Mouse (Mus musculus): ENCODE measurements around the gene Lefty2. TPM values are rescaled to one million over a fixed set of nuclear protein-coding genes. Genes with fewer than 3 reads are reported as not detected.

Gene Lefty2
- total and polyA plus RNA-seq, 2 experiments from 2014 or later = 7.1 to 15.3 TPM

DNA sequence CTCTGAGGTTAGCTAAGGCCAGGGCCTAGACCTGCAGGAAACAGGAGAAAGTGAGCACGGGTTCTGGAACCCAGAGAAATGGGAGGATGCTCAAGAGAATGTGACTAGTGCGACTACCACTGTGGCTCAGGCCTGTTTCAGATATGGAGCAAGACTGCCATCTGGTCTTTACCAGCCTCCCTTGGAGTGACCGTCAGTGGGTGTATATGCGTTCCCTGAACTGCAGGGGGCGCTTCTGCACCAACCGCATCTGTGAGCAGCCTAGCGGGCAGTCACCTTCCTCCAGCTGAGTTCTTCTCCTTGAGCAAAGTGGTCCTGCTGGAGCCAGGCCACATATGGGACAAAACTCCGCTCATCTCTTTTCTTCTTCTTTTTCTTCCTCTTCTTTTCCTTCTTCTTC lies 26.8 kb downstream of the Lefty2 start:
- Histone ChIP-seq H3K27ac (no peak overlapping the region), H3K27me3 (ENCODE audit: insufficient read depth, low read length) (no peaks in the 10 kb centered on the region), H3K4me1 (ENCODE audit: insufficient read depth, low read length) (no peaks in the 10 kb centered on the region), H3K36me3 (ENCODE audit: insufficient read depth, low read length) (no peaks in the 10 kb centered on the region), H3K9me3 (ENCODE audit: low read length) (no peaks in the 10 kb centered on the region), H3K4me2 (ENCODE audit: low read depth, low read length) (no peak overlapping the region), H3K9ac (replicated peaks; ENCODE audit: low read length) (no peak overlapping the region), H3K4me3 (ENCODE audit: low read length) (no peak overlapping the region)
- ATAC-seq = no peak
- no peak for DNase-seq (ENCODE audit: low spot score)
- peak; percentile 54 for TF ChIP-seq CTCF (IDR thresholded peaks at IDR 0.05; ENCODE audit: low read depth)
- 32% methylated on average over 8 of the region's 8 CpGs for WGBS

DNA sequence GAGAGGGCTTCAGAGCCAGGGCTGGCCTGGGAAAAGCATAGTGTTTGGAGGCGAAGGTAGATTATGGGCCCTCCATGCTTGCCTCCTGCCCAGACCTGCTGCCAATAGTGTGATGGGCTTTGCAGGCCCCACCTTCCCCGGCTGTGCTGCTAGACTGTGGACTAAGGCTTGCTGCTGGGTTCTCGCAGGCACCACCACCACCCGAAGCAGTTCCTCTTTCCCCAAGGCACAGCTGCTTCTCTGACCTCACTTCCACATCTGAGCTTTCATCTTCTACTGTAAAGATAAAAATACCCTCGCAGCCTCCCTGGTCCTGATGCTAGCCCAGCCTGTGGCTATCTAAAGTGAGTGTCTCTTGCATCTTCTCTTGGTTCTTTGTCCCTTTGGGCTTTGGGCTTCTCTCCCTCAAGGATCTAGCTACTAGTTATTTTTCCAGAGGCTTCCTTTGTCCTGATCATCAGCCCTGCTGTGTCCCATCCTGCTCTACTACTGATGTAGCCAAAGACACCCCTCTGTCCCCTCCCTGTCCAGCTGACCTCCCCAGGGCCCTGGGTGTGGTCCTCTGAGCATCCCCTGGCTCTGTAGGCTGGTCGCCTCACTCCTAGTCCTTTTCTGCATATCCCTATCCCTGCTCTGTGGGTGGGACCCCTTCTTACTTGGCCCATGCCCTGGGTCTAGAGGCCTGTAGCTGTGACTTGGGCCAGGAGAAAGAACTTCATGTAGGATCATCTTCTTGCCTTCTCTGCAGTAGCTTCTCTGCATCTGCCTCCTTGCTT lies 29.6 kb downstream of the Lefty2 start:
- Histone ChIP-seq H3K27me3 (ENCODE audit: insufficient read depth, low read length) (no peaks in the 10 kb centered on the region), H3K9ac (replicated peaks; ENCODE audit: low read length) (no peak overlapping the region), H3K4me1 (ENCODE audit: insufficient read depth, low read length) (no peaks in the 10 kb centered on the region), H3K27ac (no peak overlapping the region), H3K36me3 (ENCODE audit: insufficient read depth, low read length) (no peaks in the 10 kb centered on the region), H3K4me3 (ENCODE audit: low read length) (no peak overlapping the region), H3K9me3 (ENCODE audit: low read length) (no peaks in the 10 kb centered on the region), H3K4me2 (ENCODE audit: low read depth, low read length) (no peak overlapping the region)
- ATAC-seq (no peak), DNase-seq (ENCODE audit: low spot score) (no peak)
- WGBS = 75% methylated on average over 6 of the region's 6 CpGs
- TF ChIP-seq CTCF (IDR thresholded peaks at IDR 0.05; ENCODE audit: low read depth) = no peak

GRCm38 (mm10) chr1:180924737-180925136 lies 31.8 kb downstream of the Lefty2 start:
- ATAC-seq = no peak
- no peak for TF ChIP-seq CTCF (IDR thresholded peaks at IDR 0.05; ENCODE audit: low read depth)

GRCm38 (mm10) chr1:180926286-180926685 lies 33.4 kb downstream of the Lefty2 start:
- 84% methylated on average over 4 of the region's 4 CpGs for WGBS
- no peak overlapping the region for H3K27ac ChIP-seq
- H3K4me2 ChIP-seq (ENCODE audit: low read depth, low read length) = no peak overlapping the region
- no peaks in the 10 kb centered on the region for H3K4me1 ChIP-seq (ENCODE audit: insufficient read depth, low read length)
- DNase-seq (ENCODE audit: low spot score) = no peak
- no peaks in the 10 kb centered on the region for H3K36me3 ChIP-seq (ENCODE audit: insufficient read depth, low read length)
- no peaks in the 10 kb centered on the region for H3K9me3 ChIP-seq (ENCODE audit: low read length)
- no peak for TF ChIP-seq CTCF (IDR thresholded peaks at IDR 0.05; ENCODE audit: low read depth)
- no peak overlapping the region for H3K9ac ChIP-seq (replicated peaks; ENCODE audit: low read length)
- ATAC-seq = no peak
- no peaks in the 10 kb centered on the region for H3K27me3 ChIP-seq (ENCODE audit: insufficient read depth, low read length)
- H3K4me3 ChIP-seq (ENCODE audit: low read length) = no peak overlapping the region

More at GRCm38 (mm10) chr1:180924737-180925136, 31.8 kb downstream of the Lefty2 start:
- Histone ChIP-seq H3K4me1 (ENCODE audit: insufficient read depth, low read length) (no peaks in the 10 kb centered on the region), H3K36me3 (ENCODE audit: insufficient read depth, low read length) (no peaks in the 10 kb centered on the region), H3K4me3 (ENCODE audit: low read length) (no peak overlapping the region), H3K27me3 (ENCODE audit: insufficient read depth, low read length) (no peaks in the 10 kb centered on the region), H3K9me3 (ENCODE audit: low read length) (no peaks in the 10 kb centered on the region), H3K9ac (replicated peaks; ENCODE audit: low read length) (no peak overlapping the region), H3K27ac (no peak overlapping the region), H3K4me2 (ENCODE audit: low read depth, low read length) (no peak overlapping the region)
- WGBS = 62% methylated on average over 2 of the region's 2 CpGs
- no peak for DNase-seq (ENCODE audit: low spot score)

DNA sequence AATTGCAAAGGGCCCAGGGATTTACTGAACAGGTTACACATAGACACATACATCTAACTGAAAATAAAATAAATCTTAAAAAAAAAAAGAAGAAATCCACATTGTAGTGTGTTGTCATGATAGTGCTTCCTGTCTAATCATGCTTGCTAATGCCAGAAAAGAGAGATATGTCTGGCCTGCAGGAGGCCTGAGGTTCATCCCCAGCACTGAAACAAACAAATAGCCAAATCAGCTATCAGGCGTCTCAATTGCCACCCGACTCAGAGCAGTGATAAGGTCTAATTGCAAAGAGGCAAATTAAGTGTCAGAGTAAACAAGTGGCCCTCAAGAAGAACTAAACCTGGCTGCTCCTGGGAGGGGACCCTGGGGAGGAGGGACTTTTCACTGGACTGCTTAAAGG lies 36.7 kb downstream of the Lefty2 start:
- H3K9ac ChIP-seq (replicated peaks; ENCODE audit: low read length) = no peak overlapping the region
- no peak for DNase-seq (ENCODE audit: low spot score)
- no peaks in the 10 kb centered on the region for H3K36me3 ChIP-seq (ENCODE audit: insufficient read depth, low read length)
- H3K9me3 ChIP-seq (ENCODE audit: low read length) = no peaks in the 10 kb centered on the region
- no peak overlapping the region for H3K4me2 ChIP-seq (ENCODE audit: low read depth, low read length)
- no peak overlapping the region for H3K4me3 ChIP-seq (ENCODE audit: low read length)
- H3K27me3 ChIP-seq (ENCODE audit: insufficient read depth, low read length) = peaks cover 6% of the 10 kb centered on the region
- H3K4me1 ChIP-seq (ENCODE audit: insufficient read depth, low read length) = no peaks in the 10 kb centered on the region
- no peak overlapping the region for H3K27ac ChIP-seq
- no peak for ATAC-seq
- TF ChIP-seq CTCF (IDR thresholded peaks at IDR 0.05; ENCODE audit: low read depth) = no peak
- WGBS = 66% methylated on average over 2 of the region's 2 CpGs

DNA sequence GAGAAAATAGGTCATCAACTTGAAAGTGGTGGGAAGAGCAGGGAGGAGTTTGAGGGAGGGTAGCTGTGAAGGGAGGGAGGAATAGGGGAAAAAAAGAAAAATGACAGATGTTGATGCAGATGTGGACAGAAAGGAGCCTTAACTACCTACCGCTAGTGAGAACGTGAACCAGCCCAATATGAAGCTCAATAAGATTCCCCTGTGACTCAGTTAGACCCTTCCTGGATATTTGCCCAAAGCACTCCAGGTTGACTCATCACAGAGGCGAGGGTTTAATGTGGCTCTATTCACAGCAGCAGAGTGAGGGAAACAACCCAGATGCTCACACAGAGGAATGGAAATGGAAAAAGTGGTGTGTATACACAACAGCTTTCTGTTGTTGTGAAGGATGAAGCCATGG lies 38.2 kb downstream of the Lefty2 start:
- no peak overlapping the region for H3K4me2 ChIP-seq (ENCODE audit: low read depth, low read length)
- ATAC-seq = no peak
- H3K27me3 ChIP-seq (ENCODE audit: insufficient read depth, low read length) = peaks cover 9% of the 10 kb centered on the region
- H3K36me3 ChIP-seq (ENCODE audit: insufficient read depth, low read length) = no peaks in the 10 kb centered on the region
- no peaks in the 10 kb centered on the region for H3K9me3 ChIP-seq (ENCODE audit: low read length)
- H3K4me1 ChIP-seq (ENCODE audit: insufficient read depth, low read length) = no peaks in the 10 kb centered on the region
- H3K9ac ChIP-seq (replicated peaks; ENCODE audit: low read length) = no peak overlapping the region
- TF ChIP-seq CTCF (IDR thresholded peaks at IDR 0.05; ENCODE audit: low read depth) = no peak
- H3K4me3 ChIP-seq (ENCODE audit: low read length) = no peak overlapping the region
- WGBS = 49% methylated on average over 3 of the region's 3 CpGs
- DNase-seq (ENCODE audit: low spot score) = no peak
- no peak overlapping the region for H3K27ac ChIP-seq

GRCm38 (mm10) chr1:180933659-180934058 lies 40.8 kb downstream of the Lefty2 start:
- Histone ChIP-seq H3K9me3 (ENCODE audit: low read length) (no peaks in the 10 kb centered on the region), H3K9ac (replicated peaks; ENCODE audit: low read length) (no peak overlapping the region), H3K4me2 (ENCODE audit: low read depth, low read length) (no peak overlapping the region), H3K4me3 (ENCODE audit: low read length) (no peak overlapping the region), H3K27me3 (ENCODE audit: insufficient read depth, low read length) (peaks cover 9% of the 10 kb centered on the region), H3K4me1 (ENCODE audit: insufficient read depth, low read length) (no peaks in the 10 kb centered on the region), H3K27ac (no peak overlapping the region), H3K36me3 (ENCODE audit: insufficient read depth, low read length) (no peaks in the 10 kb centered on the region)
- WGBS = 18% methylated on average over 6 of the region's 6 CpGs
- DNase-seq (ENCODE audit: low spot score) = no peak
- no peak for TF ChIP-seq CTCF (IDR thresholded peaks at IDR 0.05; ENCODE audit: low read depth)
- no peak for ATAC-seq
